Mouse (Mus musculus): ENCODE measurements around the gene Edil3.

Gene Edil3

DNA sequence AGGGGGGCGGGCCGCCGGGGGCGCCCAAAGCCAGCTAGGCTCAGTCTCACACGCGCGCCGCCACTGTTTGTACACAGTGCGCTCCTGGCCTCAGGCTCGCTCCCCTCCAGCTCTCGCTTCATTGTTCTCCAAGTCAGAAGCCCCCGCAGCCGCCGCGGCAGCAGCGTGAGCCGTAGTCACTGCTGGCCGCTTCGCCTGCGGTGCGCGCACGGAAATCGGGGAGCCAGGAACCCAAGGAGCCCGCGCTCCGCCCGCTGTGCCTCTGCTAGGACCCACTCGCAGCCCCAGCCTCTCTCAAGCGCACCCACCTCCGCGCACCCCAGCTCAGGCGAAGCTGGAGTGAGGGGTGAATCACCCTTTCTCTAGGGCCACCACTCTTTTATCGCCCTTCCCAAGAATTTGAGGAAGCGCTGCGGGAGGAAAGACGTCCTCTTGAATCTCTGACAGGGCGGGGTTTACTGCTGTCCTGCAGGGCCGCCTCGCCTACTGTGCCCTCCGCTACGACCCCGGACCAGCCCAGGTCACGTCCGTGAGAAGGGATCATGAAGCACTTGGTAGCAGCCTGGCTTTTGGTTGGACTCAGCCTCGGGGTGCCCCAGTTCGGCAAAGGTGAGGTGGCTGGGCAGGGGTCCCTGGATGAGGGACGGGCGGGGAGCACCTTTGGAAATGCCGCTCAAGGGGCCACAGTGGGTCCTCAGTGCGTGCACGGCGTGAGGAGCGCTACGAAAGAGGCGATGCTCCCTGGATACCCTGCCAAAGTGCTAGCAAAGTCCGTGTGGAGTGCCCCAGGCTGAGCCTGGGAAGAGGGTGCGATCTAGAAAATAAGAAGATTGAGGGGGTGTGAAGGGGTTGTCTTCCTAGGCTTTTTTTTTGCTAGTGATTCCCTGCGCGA is at the start of gene Edil3:
Gene Edil3, plus strand, starts transcription at position 33 of the 892 bp plus-strand sequence.
- peak; percentile 28 for DNase-seq

DNA sequence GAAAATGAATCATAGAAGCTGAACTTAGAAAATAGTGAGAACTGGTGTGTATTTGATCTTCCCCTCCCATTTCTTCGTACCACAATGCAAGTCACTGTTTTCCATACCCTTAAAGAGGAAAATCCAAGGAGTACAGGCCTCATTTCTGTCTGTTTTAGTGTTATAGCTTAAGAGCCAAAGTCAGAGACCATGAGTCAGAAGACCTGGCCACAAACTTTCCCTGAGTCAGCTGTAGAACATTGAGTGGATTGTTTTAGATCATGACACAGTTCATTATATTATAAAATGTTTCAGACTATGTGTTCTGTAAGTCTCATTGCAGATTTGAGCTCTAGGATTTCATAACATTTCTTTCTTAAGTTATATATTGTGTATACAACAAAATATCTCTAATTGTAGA is 22.1 kb upstream of the Edil3 start:
- DNase-seq, result no peak

DNA sequence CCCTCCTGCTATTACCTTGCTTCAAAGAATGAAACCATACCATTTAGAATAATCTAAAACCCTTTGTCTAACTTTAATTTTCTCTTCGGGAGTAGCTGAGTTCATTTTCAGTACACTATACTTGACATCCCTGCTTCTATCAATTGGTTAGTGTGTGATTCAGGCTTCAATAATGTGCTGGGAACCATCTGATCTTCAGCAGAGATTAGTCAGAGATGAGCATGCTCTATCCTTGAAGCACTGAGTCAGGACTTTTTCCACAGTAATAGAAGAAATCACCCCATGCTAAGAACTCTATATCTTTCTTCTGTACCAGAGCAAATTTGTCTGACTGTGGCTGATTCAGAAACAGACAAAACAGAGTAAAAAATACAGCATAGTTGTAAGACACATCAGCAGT is 20.3 kb upstream of the Edil3 start:
- no peak for DNase-seq

DNA sequence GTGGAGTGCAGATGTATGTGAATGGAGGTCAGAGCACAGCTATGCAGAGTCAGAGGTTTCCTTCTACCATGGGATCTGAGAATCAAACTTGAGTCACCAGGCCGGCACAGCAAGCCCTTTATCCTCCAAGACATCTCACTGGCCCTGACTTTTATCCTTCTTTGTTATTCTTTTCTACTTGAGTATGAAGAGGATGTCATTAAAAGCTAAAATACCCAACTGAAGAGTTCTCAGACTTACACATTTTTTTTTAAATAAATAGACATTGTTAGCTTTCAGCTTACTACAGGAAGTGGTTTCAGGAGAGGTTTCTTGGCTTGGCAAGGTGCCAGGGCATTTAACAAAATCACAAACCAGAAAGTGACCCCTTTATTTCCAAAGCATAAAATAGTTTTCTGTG is 15.4 kb upstream of the Edil3 start:
- DNase-seq, result no peak

DNA sequence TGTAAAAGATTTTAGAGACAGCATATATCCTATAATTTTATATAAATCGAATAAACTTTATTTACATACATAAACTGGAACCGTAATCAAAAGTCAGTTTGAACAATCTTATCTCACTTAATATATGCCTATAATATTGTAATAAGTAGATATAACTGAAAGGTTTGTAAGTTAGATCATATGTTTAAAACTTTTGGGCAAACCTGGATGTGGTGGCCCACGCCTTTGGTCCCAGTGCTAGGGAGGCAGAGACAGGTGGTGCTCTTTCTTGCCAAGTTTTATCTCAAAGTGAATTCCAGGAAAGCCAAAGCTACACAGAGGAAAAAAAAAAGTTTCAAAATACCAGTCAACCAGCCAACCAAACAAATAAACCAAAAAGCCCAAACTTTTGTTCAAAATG is 15.0 kb upstream of the Edil3 start:
- DNase-seq, result no peak

DNA sequence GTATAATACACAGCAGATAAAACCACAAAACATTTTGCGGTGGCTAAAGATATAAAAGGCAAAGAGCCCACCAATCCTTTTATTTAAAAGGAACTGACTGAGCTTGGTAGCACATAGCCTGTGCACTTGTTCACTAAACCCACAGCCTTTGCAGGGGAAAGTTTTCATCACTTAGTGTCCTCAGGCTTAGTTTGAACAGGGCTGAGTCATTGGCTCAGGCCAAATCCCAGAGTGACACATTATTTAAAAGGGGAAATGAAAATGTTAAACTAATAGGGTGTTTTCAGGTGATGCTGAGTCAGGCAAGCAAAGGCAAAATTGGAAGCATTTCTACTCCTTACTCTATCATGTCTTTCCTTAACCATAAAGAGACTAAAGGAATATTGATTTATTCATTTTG is 11.2 kb upstream of the Edil3 start:
- DNase-seq, result no peak

DNA sequence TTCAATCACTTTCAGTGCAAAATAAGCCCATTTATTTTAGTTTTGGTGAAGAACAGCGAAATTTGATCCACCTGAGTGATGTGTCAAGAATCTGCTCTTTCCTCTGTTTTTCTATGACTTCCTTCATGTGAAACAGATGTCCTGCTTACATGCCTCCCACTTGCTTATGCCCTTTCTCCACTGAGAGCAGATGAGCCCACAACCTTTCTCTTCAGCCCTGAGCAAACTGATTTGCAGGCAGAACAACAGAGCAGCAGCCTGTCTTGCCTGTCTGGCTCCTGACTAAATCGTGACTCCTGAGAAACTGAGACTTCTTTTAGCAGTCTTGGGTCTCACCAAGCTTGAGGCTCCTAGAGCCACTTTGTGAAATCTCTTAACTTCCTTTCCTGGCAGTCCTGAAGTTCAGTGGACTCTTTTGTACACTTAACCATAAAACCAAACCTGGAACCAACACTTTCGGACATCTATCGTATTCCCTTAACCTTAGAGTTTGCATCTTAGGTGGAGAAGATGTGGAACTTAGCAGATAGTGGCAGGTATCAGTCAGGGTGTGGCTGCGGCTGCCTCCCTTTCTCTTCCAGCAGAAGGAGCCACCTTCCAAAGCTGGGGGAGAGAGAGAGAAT is 475 bp upstream of the Edil3 start:
- DNase-seq, result no peak

DNA sequence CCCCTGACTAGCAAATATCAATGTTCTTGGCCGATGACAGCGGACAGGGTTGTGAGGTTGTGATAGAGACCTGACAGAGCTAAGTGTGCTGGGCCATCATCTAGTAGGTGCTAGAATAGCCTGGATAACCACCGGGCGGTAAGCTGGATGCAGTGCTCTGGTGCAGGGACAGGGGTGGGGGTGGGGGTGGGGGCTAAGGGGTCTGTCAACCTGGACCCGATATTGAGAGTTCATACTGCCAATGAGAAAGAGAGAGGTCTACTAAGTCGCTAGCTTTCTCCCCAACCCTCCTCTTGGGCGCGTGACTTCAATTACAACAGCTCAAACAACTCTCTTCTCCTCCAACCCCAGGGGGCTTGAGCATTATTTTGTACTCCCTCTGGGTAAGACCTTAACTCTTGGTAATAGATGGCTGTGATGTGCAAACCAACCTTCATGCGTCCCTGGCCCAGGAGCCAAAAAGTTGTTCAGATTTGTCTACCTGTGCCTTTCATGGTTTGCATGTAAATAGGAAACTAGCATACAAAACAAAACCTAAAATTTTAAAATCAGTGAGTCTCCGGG is 1.1 kb downstream of the Edil3 start:
- DNase-seq, result no peak

DNA sequence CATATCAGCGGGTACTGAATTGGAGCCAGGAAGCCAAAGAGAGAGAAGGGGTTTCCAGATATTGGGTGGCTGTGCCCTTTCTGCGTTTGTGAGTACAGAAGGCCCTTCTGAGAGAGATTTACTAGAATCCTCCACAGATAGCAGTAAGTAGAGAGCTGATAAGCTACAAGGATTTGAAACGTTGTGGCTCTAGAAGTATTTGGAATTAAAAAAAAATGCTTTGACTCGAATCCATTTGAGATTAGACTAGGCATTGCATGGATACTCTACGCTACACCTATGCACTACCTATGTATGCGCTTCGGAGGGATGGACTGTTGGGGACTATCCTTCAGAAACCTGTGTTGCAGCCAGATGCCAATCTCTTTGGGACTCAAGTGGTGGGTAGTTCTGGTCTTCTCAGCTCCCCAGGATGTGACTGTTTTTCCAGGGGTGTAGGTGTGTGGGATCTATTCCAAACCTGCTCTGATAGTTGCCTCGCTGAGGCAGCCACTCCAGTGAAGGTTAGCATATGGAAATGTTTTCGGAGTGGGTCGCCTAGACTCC is 1.8 kb downstream of the Edil3 start:
- no peak for DNase-seq

DNA sequence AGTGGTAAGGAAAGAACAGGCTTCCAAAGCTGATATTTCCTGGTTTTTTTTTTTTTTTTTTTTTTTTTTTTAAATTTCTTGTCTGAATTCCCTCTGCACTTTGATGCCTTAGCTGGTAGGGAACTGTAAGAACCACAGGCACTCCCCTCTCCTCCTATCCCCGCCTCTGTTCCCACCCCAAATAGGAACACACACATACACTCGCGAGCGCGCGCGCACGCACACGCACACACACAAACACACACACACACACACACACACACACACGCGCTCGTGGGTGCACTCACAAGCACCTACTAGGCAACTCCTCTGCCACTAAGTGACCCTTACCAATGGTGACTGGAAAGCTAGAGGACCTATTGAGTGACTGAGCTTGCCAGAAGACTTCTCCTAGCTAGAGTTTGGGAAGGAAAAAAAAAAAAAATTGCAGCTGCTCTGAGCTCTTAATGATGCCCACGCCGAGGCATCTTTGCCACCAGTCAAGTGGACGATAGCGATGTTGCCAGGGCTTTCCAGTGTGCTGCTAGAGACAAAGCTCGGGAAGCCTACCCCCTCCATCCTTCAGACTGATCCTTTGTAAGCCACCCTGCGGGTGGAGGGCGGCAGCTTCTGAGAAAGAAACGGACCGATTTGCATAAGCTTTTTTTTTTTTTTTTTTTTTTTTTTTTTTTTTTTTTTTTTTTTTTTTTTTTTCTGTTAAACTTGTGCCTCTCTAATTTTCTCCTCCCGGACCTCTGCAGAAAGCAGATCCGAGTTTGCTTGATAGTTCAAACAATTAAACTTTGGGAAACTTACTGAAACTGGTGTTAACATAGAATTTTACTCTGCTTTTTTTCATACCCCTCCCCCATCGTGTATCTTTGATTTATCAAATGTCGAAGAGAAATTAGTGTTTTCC is 2.5 kb downstream of the Edil3 start:
- DNase-seq, result no peak

DNA sequence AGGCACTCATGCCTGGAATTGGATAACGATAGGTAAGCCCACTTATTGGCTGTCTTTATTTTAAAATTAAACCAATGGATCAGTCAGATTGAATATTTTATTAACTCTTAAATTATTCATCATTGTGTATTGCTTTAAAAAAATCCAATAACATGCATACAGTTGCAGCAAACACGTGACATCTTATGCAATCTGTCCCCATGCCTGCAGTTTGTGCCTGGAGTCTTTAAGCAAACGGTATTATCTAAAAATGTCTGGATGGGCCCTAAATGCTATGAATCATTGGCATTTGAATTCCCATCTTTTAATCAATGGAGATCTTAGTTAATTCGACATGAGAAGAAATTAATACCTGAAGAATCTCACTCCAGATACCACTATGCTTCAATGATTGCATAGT is 3.2 kb downstream of the Edil3 start:
- DNase-seq, result no peak

DNA sequence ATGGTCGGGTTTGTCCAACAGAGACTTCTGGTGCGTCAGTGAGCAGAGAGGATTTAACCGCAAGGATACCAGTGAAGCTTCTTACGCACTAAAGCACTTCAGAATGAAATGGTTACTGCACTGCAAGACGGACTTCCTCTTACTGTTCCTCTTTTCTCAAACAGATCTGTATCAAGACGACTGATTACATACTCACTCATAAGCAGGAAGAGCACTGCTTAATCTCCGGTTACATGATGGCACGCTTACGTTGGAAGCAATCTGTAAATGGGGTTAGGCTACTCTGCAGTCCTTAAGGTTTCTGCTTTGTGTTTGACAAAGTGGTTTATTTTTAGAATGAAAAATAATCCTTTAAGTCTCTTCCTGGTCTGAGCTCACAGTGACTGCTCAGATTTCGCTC is 7.1 kb downstream of the Edil3 start:
- no peak for DNase-seq

DNA sequence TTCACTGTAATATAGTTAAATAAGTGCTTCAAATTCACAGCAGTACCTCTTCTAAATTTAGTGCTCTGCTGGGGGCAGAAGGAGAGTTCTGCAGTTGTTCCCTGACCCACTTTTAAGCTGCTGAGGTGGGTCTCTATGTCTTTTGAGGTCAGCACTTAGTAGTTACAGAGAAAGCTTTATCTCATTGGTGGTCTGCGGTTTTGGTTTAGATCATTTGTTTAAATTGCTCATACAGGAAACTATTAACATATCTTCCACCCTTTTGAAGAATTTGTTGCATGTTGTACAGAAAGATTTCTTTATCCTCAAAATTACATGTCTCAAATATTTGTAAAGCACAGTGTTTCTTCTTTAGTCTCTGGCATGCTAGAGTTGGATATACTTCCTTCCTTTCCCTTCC is 12.5 kb downstream of the Edil3 start:
- no peak for DNase-seq

DNA sequence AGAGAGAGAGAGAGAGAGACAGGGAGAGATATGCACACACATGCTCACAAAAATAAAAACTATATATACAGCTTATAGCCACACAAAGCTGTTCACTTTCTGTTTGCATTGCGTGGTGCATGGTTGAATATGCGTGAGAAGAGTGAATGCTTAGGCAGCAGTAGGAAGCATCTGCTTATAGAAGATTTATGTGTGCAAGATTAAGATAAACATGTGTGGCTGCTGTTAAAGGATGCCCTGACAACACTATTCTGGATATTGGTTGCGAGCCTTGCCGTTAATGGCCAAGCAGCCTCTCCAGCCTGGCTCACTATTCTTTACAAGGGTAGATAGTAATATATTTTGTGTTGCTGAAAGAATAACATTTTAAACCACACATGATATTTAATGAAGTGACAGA is 28.5 kb downstream of the Edil3 start:
- no peak for DNase-seq

DNA sequence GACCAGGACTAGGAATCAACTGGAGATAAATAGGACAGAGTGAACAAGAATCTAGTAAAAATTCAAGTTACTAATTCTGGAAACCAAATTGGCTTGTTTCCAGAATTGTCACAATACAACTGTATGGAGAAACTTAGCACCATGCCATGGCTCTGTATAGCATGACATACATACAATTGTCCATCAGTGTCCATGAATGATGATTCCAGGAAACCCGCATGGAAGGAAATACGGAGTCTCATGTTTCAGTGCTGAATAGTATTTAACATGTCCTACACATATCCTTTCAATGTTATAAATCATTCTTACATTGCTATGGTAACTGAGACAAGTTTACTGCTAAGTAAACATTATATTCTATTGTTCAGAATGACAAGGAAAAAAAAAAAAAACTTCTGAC is 58.7 kb downstream of the Edil3 start:
- DNase-seq, result no peak

DNA sequence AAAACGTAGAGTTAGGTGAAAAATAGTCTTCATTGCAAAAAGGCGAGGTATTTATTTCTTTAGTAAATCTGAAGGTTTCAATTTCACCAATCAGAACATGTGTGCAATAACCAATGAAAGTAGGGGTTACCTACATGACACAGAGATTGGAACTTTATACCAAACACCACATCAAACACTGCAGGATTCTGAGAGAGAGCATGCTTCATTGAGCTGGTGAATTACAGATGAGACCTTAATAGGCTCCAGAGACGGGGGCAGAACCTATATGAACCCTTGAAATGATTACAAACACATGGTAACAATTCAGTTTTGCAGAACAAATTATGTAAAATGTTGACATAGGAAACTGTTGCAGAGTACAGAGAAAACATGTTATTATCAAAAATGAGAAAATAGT is 69.5 kb downstream of the Edil3 start:
- DNase-seq, result no peak

DNA sequence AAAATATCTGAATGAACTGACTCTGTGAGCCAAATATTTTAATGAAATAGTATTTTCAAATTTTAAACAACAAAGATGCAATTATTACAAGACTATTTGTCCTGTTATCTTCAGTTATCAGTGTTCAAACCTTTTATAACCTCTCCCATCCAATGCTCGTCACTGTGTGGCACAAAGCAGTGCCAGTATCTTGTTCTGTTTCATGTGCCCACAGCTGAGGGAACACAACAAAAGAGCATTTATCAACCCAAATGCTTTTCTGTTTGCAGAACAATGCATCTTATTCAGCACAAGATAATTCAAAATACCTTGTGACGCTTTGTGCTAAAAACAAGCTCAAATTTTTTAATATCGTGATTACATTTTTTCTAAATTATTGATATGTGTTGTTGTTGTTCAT is 78.8 kb downstream of the Edil3 start:
- DNase-seq, result no peak

DNA sequence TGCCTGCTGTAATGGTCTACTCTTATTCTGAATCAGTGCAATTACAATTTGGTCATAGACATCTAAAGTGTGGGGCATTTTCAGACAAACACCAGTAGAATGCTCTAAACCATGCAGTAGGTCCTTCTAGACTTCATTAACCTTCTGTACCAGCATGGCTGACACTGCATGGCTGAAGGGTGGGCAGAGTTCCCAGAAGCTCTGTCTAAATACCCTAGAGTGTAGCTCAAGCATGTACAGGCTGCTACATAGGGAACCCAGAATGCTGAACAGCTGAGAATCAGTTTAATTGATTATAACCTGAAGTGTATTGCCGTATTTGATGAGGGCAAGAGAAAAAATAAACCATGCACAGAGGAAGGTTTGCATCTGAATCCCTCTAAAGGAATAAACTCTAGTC is 86.1 kb downstream of the Edil3 start:
- DNase-seq, result no peak

DNA sequence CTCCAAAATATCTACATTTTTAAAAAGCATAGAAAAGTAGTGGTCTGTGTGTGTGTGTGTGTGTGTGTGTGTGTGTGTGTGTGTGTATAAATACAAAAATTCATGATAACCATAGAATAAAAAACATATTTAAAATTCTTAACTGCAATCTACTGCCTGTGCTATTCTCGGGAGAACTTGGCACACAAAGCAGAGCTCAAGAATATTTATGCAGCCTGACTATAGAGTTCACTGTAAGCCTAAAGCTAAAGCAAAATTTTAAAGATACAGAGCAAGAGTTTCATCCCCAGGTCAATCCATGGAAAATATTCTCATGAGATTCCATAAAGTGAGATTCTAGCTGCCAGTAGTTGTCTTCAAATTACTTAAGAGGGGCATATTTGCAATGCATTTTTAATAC is 86.9 kb downstream of the Edil3 start:
- DNase-seq, result no peak

DNA sequence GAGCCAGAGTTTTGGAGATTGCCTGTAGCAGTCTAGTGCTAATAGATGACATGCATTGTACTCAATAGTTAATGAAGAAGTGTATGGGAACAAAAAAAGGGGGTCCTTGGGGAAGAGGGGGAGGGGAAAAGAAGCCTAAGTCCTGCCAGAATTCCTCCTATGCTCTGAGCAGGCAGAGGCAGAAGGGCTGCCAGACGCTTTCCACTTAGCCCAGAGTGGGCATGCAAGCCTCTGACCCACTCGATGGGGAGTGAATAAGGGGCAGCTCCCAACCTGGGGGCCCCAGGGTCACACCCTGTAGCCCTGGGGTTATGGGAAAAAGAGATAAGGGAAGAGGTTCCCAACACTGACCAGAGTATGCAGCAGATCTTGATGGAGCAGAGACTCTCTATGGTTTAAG is 95.2 kb downstream of the Edil3 start:
- no peak for DNase-seq

DNA sequence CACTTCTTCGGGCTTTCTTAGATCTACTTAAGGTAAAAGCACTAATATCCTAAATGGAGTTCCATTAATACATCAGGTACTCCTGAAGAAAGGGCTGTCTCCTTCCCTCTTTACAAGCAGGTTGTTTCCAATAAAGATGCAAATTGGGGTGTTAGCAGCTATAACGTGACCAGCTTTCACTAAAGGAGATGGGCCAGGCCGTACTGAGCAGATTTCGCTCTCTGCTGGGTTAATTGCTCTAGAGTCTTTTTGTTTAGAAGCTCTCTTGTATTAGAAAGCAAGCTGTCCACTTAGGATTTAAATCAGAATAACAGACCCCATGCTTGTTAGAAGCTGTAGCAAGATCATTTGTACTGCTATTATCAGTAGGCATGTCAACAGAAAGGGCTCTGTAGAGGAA is 108.4 kb downstream of the Edil3 start:
- DNase-seq, result no peak

DNA sequence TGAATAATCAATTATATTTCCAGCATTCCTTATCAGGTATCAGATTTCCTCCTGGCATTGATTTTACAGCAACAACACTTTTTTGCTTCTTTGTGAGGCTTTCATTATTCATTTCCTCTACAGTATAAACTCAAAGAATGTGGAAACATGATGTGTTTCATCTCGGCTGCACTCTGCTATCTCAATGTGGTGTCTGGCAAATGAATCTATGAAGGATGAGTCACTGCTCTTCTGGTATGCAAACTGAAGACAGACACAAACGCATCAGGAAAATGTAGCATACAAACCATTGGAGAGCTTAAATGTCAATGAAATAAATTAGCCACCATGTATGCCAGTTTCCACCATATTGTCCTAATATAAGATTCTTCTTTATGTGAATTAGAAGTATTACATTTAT is 117.3 kb downstream of the Edil3 start:
- no peak for DNase-seq

DNA sequence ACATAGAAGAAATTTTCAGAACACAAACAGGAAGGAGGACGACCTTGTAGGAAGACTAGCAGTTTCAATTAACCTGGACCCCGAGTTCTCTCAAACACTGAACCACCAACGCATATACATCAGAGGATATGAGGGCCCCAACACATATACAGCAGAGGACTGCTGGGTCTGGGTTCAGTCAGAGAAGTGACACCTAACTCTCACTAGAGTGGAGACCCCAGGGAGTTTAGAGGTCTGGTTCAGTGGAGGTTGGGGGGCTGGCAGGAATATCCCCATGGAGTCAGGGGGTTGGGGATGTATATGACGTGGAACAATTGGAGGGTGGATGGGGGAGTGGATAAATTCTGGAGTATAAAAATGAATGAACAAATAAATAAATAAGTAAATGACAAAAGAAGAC is 151.1 kb downstream of the Edil3 start:
- no peak for DNase-seq

All from liver (tissue).